Comparison of ENCODE assay signal across 16 mouse cellular contexts in genomic region chr11:23753136-23753710, GRCm38 (mm10).
"Had no signal": no experiment of that assay in that cellular context is flagged by ENCODE, and none has a peak within 500 bp of the region (broad histone marks: within the 10 kb centered on the region; RNA-seq: fewer than 3 reads in every experiment).

No protein-coding gene starts in this region.

- H3K36me3 ChIP-seq: liver, embryonic 13.5 days; liver, embryonic 15.5 days; midbrain, embryonic 10.5 days; midbrain, embryonic 13.5 days; neural tube, embryonic 13.5 days; neural tube, embryonic 15.5 days had no signal

- ATAC-seq: liver, postnatal 0 days; midbrain, embryonic 13.5 days; midbrain, embryonic 16.5 days had no signal

- H3K4me1 ChIP-seq: liver, embryonic 13.5 days; liver, embryonic 15.5 days; midbrain, embryonic 10.5 days; midbrain, embryonic 13.5 days; neural tube, embryonic 13.5 days; neural tube, embryonic 15.5 days had no signal

- H3K9me3 ChIP-seq: liver, embryonic 13.5 days; liver, embryonic 15.5 days; midbrain, embryonic 10.5 days; midbrain, embryonic 13.5 days; neural tube, embryonic 13.5 days; neural tube, embryonic 15.5 days had no signal

- DNase-seq: liver, embryonic 13.5 days; liver, postnatal 0 days; lung, embryonic 14.5 days; lung, postnatal 10 days; lung, postnatal 4 days; right cerebral cortex, postnatal 14 days; thymus, adult 18-20 months; thymus, postnatal 14 days; thymus, postnatal 36 days had no signal

- H3K27me3 ChIP-seq: liver, embryonic 13.5 days; liver, embryonic 15.5 days; midbrain, embryonic 13.5 days; neural tube, embryonic 13.5 days; neural tube, embryonic 15.5 days had no signal

- H3K9ac ChIP-seq: liver, embryonic 13.5 days; liver, embryonic 15.5 days; liver, postnatal 0 days; lung, embryonic 14.5 days; midbrain, embryonic 13.5 days; neural tube, embryonic 13.5 days; neural tube, embryonic 15.5 days had no signal

- H3K4me3 ChIP-seq: liver, embryonic 13.5 days; liver, embryonic 15.5 days; midbrain, embryonic 10.5 days; midbrain, embryonic 13.5 days; myocyte; neural tube, embryonic 13.5 days; neural tube, embryonic 15.5 days had no signal

- H3K4me2 ChIP-seq: liver, embryonic 13.5 days; liver, embryonic 15.5 days; lung, embryonic 14.5 days; midbrain, embryonic 13.5 days; neural tube, embryonic 13.5 days; neural tube, embryonic 15.5 days had no signal

- H3K27ac ChIP-seq: liver, embryonic 13.5 days; liver, embryonic 15.5 days; midbrain, embryonic 10.5 days; midbrain, embryonic 13.5 days; neural tube, embryonic 13.5 days; neural tube, embryonic 15.5 days had no signal
